Mouse (Mus musculus) spleen, adult 2 months (tissue): ENCODE measurements at regions not wholly inside any gene's neighbourhood (a gene's known extent, or its start where the extent isn't known, plus 50 kb on each side); places are given as distances from the start of the nearest gene placed in this dataset.

Experiments used
- DNase-seq, 2 experiments: peaks; one replicate each; pipeline versions ENCODE4 v3.0.0 to v3.0.0-alpha.2; 2012 to 2021; ENCODE audit warnings: low spot score in 2 of 2, low read depth in 1 of 2
- H3K27ac ChIP-seq: fragments of 200-500 bp; 2 replicates; pipeline ENCODE4 v1.5.1; 2012; ENCODE audit warnings: low read length, inconsistent platforms; ENCODE audit not compliant: insufficient read depth
- H3K27me3 ChIP-seq: fragments of 200-500 bp; 2 replicates; pipeline ENCODE4 v1.6.1; 2012; ENCODE audit warnings: mild to moderate bottlenecking, moderate library complexity, low read length, inconsistent platforms; ENCODE audit not compliant: control insufficient read depth, insufficient read depth
- H3K36me3 ChIP-seq: fragments of 200-500 bp; 2 replicates; pipeline ENCODE4 v1.6.1; 2012; ENCODE audit warnings: mild to moderate bottlenecking, low read length, inconsistent platforms; ENCODE audit not compliant: control insufficient read depth, insufficient read depth
- H3K4me1 ChIP-seq: fragments of 200-500 bp; 2 replicates; pipeline ENCODE4 v1.6.1; 2011; ENCODE audit warnings: inconsistent platforms; ENCODE audit not compliant: control insufficient read depth, insufficient read depth, insufficient read length
- H3K4me3 ChIP-seq: fragments of 200-500 bp; 2 replicates; pipeline ENCODE4 v1.5.1; 2011; ENCODE audit warnings: mild to moderate bottlenecking, inconsistent platforms; ENCODE audit not compliant: insufficient read depth, insufficient read length; ENCODE audit errors: extremely low read depth
- CTCF ChIP-seq: fragments of 200-500 bp; IDR thresholded peaks from 2 replicates; pipeline ENCODE4 v1.5.1; 2011; ENCODE audit warnings: mild to moderate bottlenecking, inconsistent platforms; ENCODE audit not compliant: insufficient read depth, insufficient read length, insufficient replicate concordance; ENCODE audit errors: extremely low read depth
- POLR2A ChIP-seq: fragments of 200-500 bp; IDR thresholded peaks from 2 replicates; pipeline ENCODE4 v1.6.1; 2011; ENCODE audit warnings: low read depth, low read length, inconsistent platforms
- WGBS: fragments of 180-500 bp; shearing (Covaris S2); methylation state at CpG from one replicate; pipeline ENCODE4 v1.1.7; 2018; 5-methylcytosine and 5-hydroxymethylcytosine counted together

DNA sequence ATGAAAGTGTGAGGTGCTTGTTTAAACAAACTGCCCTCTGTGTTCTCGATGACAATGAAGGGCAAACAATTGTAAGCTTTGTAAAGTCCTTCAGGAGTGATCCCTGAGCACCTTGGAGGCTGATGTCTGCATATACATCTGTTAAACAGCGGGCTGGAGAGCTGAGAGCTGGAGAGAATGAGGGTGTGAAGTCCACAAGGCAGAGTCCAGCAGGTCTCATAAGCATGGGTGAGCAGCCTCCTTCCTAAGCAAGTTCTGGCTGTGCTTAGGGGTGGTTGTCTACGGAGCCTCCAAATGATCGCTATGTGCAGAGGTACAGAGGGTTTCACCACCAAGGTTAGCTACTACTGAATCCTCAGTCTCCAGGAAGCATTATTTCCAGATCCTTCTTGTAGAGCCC is 350.2 kb downstream of the Ankrd50 start:
- TF ChIP-seq POLR2A (no peak), CTCF (no peak)
- H3K4me3 ChIP-seq, result no peak overlapping the region
- H3K4me1 ChIP-seq, result peaks cover 3% of the 10 kb centered on the region; the same call in 1 of the 2 replicates
- H3K27me3 ChIP-seq, result no peaks in the 10 kb centered on the region
- H3K36me3 ChIP-seq, result no peaks in the 10 kb centered on the region
- H3K27ac ChIP-seq, result no peak overlapping the region
- WGBS, result 86% methylated on average over 4 of the region's 4 CpGs
- no peak for DNase-seq

DNA sequence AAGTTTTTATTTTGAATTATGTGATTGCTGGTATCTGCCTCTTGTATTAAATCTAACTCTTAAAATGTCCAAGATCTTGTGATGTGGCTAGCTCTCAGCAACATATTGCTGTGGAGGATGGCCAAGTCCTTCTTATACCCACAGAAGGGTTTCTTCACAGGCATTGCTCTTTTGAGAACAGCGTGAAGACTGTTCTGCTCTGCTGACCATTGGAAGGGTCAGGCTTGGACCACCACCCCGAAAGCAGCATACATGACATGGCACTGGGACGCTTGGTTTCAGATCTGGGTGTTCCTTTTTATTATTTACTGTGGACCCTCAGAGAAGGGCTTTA is 352.8 kb downstream of the Ankrd50 start:
- H3K36me3 ChIP-seq, result no peaks in the 10 kb centered on the region
- TF ChIP-seq POLR2A (no peak), CTCF (no peak)
- H3K27ac ChIP-seq, result no peak overlapping the region
- H3K4me1 ChIP-seq, result peaks cover 3% of the 10 kb centered on the region; the same call in 1 of the 2 replicates
- no peak for DNase-seq
- H3K4me3 ChIP-seq, result no peak overlapping the region
- H3K27me3 ChIP-seq, result no peaks in the 10 kb centered on the region
- WGBS, result 94% methylated on average over 3 of the region's 3 CpGs

DNA sequence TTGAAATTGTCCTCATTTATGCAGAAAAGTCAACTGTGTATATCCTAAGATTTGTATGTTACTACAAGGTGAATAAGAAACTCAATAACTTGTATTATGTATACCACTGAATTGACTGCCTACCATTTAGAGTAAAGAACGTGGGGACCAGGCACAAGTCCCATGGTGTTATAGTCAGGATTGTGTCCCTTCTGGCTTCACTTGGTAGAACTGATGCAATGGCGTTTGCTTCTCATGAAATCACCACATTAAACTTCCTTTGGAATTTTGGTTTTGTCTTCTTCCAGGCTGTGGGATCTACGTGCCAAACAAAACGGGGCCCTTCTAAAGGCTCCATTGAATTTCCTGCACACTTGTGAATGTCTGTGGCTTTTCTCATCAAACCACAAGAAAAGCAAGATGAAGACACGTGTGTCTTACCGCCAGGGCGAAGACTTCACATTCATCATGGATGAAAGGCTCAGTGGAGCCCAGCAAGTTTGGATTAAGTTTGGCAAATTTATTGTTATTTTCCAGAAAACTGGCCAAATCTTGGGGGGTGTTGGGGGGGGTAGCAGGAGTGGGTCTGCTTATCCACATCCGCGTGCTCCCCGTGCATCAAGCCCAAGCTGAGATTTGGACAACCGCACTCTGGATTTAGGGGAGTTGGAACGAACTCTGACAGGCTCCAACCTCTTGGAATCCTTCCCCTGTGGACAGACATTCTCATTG is 353.3 kb downstream of the Ankrd50 start:
- WGBS, result 64% methylated on average over 12 of the region's 12 CpGs
- peaks cover 3% of the 10 kb centered on the region; the same call in 1 of the 2 replicates for H3K4me1 ChIP-seq

DNA sequence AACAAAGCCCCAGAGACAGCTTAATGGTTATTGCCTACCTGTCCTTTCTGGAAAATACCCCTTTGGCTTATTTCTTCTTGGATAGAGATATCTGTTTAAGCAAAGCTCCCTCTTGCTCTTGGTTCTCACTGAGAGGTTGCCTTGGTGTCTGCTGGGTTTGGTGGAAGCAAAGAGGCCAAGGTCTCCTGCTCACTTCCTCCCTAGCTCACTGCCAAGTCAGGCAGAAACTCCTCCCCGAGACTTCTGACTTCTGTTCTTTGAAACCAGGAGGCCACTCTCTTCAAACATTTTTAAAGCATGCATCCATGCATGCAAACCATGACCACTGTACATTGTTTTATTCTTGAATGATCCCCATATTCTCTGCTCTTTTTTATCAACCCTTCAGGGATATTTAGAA is 354.6 kb downstream of the Ankrd50 start:
- H3K4me1 ChIP-seq, result peaks cover 3% of the 10 kb centered on the region; the same call in 1 of the 2 replicates
- H3K4me3 ChIP-seq, result no peak overlapping the region
- 20% methylated on average over 1 of the region's 1 CpGs for WGBS
- peak in 1 of 2 experiments; percentile 20 for DNase-seq
- H3K27ac ChIP-seq, result no peak overlapping the region
- no peaks in the 10 kb centered on the region for H3K36me3 ChIP-seq
- TF ChIP-seq CTCF (no peak), POLR2A (no peak)
- H3K27me3 ChIP-seq, result no peaks in the 10 kb centered on the region

More for the DNA sequence above, 353.3 kb downstream of the Ankrd50 start:
- no peak for DNase-seq
- H3K27me3 ChIP-seq, result no peaks in the 10 kb centered on the region
- TF ChIP-seq CTCF (no peak), POLR2A (no peak)
- H3K27ac ChIP-seq, result no peak overlapping the region
- H3K4me3 ChIP-seq, result no peak overlapping the region
- H3K36me3 ChIP-seq, result no peaks in the 10 kb centered on the region

DNA sequence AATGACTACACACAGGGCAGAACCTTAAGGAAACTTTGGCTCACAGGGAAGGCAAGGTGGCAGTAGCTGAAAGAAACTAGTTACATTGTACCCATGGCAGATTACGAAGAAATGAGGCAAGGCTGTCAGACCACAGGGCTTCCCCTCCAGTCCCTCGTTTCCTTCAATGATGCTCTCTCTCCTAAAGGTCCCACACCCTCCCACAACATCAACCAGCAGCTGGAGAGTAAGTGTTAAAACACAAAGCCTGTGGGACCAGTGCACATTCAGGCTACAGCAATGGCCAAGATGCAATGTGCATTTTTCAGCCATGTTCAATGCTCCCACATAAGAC is 355.5 kb downstream of the Ankrd50 start:
- no peak for TF ChIP-seq POLR2A
- TF ChIP-seq CTCF, result no peak
- Histone ChIP-seq H3K27me3 (no peaks in the 10 kb centered on the region), H3K4me3 (no peak overlapping the region), H3K36me3 (no peaks in the 10 kb centered on the region), H3K4me1 (peaks cover 3% of the 10 kb centered on the region; the same call in 1 of the 2 replicates), H3K27ac (no peak overlapping the region)
- WGBS, result 50% methylated on average over 2 of the region's 2 CpGs
- no peak for DNase-seq

DNA sequence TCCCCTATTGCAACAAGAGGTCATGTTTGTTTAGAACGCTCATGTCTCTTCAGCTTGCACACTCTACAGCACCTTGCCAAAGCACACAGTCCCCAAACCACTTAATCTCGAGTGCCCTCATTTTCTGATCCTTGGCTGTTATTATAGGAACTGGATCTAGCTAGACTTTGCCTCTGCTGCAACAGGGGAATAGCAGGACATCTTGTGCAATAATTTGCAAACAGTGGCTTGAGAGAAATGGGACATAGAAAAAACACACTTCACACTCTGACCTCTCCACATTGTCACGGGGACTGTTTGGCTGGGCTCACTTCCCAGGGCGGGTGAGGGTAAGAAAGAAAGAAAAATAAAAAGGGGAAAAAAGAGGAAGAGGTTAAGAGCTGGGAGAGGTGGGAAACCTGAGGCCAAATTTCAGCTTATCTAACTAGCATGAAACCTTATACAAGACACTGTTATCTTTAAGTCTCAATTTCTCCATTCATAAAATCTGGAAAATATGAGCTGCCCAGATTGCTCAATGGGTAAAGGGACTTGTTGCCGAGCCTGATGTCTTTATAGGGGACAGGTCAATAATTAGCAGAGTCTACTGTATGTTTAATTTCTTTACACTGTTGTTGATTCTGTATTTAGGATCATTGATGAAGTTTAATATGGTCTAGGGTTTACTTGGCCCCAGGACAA is 356.0 kb downstream of the Ankrd50 start:
- Histone ChIP-seq H3K4me1 (peaks cover 3% of the 10 kb centered on the region; the same call in 1 of the 2 replicates), H3K4me3 (no peak overlapping the region), H3K27me3 (no peaks in the 10 kb centered on the region), H3K27ac (no peak overlapping the region), H3K36me3 (no peaks in the 10 kb centered on the region)
- no peak for DNase-seq
- WGBS, result 56% methylated on average over 5 of the region's 5 CpGs
- TF ChIP-seq POLR2A (no peak), CTCF (no peak)
